Mouse (Mus musculus) liver, postnatal 0 days (tissue): ENCODE data around the gene Rcbtb1.

Source experiments
- CTCF ChIP-seq: sonication (generic); IDR thresholded peaks from 2 replicates; pipeline ENCODE4 v1.5.1; 2016; ENCODE audit warnings: antibody characterized with exemption, low read depth
- EP300 ChIP-seq: IDR thresholded peaks from 2 replicates; pipeline ENCODE4 v1.6.1; 2016; ENCODE audit warnings: antibody characterized with exemption, low read depth, mild to moderate bottlenecking

GRCm38 (mm10) chr14:59230331-59230966, 29.4 kb downstream of the Rcbtb1 start:
- TF ChIP-seq CTCF (no peak), EP300 (no peak)
